Mouse (Mus musculus): ENCODE results near the gene 1700001K19Rik.
"Not testable (repeated sequence)": the region's sequence is repeated elsewhere in the genome, so short reads cannot be mapped to it uniquely, and the experiment has no call there.

1700001K19Rik gene

DNA sequence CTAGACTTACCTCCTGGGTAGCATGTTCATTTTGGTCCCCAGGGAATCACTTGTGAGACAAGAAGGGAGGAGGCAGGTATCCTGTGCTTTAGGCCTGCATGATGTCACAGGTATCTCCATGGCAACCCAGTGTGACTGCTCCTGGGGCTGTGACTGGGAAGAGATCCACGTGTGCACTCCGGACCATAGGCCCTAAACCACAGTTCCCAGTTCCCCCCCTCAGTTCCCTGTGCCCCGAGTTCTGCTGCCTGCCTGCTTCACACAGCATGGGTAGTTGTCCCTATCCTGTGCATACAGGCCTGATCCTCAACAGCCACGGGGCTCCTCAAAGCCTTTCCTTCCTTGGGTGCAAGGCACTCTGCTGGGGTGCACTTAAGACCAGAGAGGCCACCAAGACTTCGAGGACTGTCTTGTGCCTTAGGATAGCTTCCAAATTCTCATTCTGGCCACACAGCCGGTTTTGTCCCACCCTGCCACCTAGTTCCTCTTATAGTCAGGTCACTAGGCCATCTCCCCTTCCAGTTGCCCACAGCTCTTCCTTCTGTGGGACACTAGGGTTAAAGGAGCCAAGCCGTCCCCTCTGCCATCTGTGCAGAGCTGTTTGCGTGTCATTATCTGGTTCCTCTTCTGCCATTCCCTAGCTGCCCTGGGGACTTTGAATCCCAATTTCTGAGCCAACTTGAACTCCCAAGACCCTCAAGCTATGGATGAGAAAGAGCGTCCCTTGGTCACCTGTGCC lies at the start of gene 1700001K19Rik:
Gene 1700001K19Rik (minus strand): TSS at position 59 of the 739 bp plus-strand sequence.
- no peak for DNase-seq (ENCODE audit: low read depth, low spot score)

DNA sequence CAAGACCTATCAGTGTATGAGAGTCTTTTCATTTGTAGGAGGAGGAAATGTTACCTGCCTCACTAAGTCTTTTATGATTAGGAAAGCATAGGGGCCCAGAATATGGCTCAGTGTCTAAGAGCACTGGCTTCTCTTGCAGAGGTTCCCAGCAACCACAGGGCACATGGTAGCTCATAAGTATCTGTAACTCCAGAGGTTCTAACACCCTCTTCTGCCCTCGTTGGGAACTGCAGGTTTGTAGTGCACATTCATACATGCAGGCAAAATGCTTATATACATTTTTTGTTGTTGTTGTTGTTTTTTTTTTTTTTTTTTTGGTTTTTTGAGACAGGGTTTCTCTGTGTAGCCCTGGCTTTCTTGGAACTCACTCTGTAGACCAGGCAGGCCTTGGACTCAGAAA lies 44.0 kb upstream of the 1700001K19Rik start:
- no peak for DNase-seq (ENCODE audit: low read depth, low spot score)

DNA sequence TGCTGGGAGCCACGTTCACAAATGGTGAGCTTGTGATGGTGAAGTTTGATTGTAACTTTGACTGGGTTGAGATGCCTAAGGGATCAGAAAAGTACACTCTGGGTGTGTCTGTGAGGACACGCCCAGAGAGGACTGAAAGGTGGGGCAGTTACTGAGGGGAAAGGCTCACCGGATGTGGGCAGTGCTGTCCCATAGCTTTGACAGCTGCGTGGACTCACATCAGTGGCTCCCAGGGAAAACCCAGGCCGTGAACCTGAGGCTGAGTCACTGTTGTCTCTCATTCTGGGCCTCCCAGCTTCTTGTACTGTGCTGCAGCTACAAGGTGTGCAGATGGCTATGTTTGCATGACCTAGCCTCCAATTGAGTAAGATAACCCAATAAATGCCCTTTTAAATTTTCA lies 43.1 kb upstream of the 1700001K19Rik start:
- DNase-seq (ENCODE audit: low read depth, low spot score): no peak

DNA sequence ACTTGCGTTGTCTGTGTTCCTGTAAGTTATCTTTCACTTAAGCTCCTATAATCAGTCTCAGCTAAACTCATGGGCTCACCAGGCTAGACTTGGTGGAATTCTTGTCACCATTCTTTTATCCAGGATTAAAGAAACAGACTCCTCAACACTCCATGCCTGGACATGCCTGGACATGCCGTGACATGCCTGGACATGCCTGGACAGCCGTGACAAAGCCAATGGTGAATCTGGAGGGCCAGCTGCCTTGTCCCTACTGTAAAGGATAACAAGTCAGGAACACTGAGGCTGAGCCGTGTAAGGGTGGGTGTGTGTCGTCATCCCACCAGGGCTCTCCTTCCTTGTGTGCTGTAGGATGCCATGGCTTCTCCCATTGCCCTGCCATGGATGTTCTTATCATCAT lies 42.6 kb upstream of the 1700001K19Rik start:
- no peak for DNase-seq (ENCODE audit: low read depth, low spot score)

DNA sequence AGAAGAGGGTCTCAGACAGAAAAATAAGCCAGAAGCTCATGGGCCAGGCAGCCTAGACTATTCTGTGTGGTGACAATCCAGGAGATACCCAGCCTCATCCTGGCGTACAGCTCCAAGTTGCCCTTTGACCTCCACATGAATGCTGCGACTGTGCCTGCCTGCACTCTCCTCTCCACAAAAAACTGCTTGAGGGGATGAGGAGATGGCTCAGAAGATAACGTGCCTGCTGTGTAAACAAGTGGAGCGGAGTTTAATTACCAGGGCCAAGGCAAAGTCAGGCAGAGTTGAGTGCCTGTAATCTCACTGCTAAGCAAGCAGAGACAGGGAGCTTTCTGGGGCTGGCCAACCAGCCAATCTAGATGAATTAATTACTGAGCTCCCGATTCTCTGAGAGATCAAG lies 33.6 kb upstream of the 1700001K19Rik start:
- no peak for DNase-seq (ENCODE audit: low read depth, low spot score)

DNA sequence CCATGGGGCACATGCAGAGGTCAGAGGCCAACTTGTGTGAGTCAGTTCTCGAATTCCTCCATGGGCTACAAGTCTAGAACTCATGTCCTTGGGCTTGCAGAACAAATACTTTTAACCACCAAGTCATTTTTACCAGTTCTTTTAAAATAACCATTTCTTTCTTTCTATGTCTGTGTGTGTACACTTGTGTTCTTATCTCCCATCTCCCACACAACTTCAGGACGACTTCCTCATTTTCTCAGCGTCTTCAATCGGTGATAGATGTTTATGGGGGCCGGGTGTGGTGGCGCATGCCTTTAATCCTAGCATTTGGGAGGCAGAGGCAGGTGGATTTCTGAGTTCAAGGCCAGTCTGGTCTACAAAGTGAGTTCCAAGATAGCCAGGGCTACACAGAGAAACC lies 31.8 kb upstream of the 1700001K19Rik start:
- DNase-seq (ENCODE audit: low read depth, low spot score): no peak

DNA sequence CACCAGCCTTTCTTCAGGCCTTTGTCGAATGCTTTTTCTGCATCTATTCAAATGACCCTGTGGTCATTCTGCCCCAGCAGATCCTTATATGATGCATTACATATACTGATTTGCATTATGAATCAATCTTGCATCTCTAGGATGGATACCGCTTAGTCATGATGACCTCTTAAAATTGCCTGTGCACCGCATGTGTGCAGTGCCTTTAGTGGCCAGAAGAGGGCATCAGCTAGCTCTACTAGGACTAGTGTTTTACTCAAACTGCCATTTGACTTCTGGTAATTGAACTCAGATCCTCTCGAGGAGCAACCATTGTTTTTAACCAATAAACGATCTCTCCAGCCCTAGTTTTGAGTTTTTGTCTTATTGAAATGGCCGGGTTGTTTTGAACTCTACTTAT lies 31.4 kb upstream of the 1700001K19Rik start:
- no peak for DNase-seq (ENCODE audit: low read depth, low spot score)

DNA sequence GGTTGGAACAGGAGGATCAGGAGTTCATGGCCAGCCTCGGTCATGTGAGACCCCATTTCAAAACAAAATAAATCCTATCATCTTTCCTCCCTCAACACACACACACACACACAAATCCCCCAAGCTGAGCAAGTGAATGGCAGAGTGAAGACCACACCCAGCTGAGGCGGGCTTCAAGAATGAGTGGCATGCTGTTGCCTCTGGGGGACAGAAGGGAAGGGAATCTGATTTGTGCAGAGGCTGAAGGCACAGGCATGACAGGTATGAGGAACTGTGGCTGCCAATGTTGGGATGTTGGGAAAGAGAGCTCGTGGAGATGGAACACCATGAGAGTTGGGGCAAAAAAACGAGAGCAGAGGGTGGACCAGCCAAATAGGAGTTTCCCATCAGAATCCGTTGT lies 28.9 kb upstream of the 1700001K19Rik start:
- no peak for DNase-seq (ENCODE audit: low read depth, low spot score)

DNA sequence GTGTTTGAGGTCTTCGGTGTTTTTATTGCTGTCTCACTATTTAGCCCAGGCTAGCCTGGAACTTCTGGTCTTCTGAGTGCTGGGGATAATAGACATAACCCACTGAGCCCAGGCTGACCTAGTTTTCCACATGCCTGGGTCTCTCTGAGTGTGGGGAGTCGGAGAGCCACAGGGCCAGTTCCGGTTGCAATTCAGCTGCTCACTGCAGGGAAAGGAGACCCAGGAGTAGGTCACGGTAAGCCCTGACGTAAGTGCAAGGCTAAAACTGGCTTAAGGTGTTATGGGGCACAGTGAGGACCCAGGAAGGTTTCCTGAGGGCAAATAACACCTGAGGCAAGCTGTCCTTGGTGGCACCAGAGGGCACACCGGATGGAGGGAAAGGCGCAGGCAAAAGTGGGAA lies 25.0 kb upstream of the 1700001K19Rik start:
- DNase-seq (ENCODE audit: low read depth, low spot score): no peak

DNA sequence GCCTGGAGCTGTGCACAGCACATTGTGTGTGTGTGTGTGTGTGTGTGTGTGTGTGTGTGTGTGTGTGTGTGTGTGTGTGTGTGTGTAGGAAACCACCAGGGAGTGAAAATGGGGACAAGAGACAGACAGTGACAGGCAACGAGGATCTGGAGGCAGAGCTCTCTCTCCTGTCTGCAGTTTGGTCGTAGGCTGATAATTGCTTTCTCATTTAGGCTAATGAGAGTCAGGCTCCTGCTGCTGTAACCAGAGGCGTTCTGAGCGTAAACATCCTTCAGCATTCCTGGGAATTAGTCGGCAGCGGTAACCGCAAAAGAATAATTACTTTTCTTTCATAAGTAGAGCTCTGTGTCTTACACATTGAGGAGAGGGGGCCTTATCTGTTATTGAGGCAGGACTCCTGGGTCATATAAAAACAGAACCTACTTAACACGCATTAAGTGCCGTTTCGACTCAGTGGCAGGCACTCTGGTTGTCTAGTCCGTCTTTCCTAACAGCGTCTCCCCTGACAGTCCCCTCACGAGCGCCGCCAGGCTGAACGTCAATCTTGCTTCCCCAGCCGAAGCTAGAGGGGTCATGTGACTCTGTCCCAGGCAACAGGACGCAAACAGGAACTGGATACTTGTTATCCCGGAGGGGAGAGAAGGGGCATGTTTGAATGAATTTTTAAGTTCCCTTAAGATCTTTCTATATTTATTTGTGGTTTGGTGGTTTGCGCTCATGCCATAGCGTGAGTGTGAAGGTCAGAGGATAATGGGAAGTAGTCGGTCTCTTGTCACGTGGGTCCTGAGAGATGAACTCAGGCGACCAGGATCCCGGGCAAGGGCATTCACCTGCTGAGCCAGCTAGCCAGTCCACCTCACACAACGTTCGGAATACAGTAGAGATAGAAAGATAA lies 24.2 kb upstream of the 1700001K19Rik start:
- no peak for DNase-seq (ENCODE audit: low read depth, low spot score)

DNA sequence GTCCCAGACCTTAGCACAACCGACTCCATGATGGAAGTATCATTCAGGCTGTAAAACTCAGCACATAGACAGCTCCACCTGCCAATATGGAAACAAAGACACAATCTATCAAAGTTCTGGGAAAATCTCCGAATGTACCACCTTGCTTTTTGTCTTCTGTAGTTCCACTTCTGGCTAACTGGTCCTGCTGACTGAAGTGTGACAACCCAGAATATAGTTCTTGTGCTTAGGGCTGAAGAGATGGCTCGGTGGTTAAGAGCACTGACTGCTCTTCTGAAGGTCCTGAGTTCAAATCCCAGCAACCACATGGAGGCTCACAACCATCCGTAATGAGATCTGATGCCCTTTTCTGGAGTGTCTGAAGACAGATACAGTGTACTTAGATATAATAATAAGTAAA lies 23.0 kb upstream of the 1700001K19Rik start:
- DNase-seq (ENCODE audit: low read depth, low spot score): not testable (repeated sequence)

DNA sequence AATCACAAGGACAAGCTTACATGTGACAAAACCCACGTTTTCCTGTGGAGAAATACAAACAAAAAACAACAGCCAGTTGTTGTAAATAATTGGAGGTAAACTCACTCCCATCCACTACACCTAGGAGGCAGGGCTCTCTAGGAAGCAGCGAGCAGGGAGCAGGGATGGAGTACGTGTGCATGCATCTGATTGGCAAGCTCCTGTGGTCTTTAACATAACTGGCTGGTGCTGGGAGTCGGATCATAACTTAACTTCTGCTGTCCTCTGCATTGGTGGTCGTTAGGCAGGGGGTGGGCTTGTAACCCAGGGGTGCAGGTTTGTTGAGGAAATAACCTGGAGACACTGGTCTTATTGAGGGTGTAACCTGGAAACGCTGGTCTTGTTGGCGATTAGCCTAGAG lies 21.3 kb upstream of the 1700001K19Rik start:
- DNase-seq (ENCODE audit: low read depth, low spot score): no peak

DNA sequence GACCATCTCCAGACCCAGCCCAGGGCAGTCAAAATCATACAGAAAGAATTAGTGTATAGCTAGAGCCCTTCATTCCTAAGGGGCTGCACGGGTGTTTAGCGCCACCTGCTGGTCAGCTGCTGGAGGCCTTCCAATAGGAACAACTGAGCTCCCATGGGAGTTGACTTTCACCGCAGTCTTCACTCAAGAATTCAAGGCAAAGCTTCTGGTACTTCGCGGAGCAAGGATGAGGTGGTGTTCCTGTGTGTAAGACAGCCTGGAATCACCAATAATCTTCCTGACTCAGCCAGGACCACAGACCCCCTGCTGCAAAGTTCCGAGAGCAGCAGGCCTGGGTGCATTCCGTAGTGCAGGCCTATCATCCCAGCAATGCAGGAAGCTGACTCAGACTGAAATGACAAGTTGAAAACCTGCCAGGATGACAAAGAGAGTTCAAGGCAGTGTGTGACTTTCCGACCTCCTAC lies 20.6 kb upstream of the 1700001K19Rik start:
- DNase-seq (ENCODE audit: low read depth, low spot score): peak; percentile 83

DNA sequence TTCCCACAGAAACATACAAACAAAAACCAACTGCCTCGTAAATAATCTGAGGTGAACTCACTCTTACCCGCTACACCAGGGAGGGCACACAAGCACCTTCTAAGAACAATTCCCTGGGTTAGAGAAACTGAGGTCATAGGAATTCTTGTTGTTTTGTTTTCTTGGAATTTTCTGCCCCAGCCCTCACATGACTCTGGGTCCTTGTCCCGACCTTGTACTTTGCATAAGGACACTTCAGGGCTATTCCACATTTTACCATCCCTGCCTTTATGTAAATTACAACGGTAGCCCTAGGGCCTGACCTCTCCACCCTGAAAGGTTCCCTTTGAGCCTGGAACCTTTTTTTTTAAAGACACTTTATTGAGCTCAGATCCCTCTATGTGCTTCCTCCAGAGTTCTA lies 20.1 kb upstream of the 1700001K19Rik start, which contains the start of gene Hsp90aa1:
Gene Hsp90aa1 (minus strand): TSS at position 173 of the 400 bp plus-strand sequence.
- DNase-seq (ENCODE audit: low read depth, low spot score): no peak

DNA sequence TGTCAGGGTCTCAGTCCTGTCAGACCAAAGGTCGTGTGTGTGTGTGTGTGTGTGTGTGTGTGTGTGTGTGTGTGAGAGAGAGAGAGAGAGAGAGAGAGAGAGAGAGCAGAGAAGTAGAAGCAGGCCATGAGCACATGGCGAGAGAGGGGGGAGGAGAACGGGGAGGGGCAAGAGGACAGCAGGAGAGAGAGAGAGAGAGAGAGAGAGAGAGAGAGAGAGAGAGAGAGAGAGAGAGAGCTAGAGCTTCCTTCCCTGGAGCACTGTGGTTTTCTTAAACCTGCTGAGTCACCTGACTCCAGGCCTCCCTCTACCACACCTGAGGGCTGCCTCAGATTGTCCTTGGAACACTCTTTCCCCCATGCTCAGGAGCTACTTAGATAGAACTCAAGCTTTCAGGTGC lies 18.9 kb upstream of the 1700001K19Rik start:
- DNase-seq (ENCODE audit: low read depth, low spot score): not testable (repeated sequence)

DNA sequence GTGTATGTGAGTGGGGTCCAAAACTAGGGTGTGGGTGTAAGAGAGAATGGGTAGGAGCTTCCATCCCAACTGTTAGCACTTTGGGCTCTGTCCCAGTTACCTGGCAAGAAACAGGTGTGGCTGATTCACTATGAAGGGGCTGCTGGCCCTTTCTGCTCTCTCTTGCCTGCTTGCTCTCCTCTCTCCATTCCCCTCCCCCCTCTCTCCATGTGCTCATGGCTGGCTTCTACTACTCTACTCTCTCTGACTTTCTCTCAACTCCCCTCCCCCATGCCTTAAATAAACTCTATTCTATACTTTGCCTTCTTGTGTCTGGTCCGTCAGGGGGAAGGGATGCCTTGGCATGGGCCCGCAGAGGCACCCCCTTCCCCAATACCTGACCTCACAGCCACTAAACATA lies 18.3 kb upstream of the 1700001K19Rik start:
- no peak for DNase-seq (ENCODE audit: low read depth, low spot score)

DNA sequence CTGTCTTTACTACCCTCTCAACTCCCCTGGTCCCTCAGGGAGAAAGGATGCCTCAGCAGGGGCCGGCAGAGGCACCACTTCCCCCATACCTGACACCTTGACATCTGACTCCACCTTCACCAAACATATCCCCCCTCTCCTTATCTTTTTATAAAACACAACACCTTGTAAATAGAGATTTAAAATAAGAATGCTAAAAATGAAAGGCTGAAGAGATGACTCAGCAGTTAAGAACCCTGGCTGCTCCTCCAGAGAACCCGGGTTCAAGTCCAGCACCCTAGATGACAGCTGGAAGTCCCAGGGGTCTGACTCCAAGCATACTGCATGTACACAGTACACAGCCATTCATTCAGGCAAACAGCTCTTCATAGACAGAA lies 16.7 kb upstream of the 1700001K19Rik start:
- no peak for DNase-seq (ENCODE audit: low read depth, low spot score)

DNA sequence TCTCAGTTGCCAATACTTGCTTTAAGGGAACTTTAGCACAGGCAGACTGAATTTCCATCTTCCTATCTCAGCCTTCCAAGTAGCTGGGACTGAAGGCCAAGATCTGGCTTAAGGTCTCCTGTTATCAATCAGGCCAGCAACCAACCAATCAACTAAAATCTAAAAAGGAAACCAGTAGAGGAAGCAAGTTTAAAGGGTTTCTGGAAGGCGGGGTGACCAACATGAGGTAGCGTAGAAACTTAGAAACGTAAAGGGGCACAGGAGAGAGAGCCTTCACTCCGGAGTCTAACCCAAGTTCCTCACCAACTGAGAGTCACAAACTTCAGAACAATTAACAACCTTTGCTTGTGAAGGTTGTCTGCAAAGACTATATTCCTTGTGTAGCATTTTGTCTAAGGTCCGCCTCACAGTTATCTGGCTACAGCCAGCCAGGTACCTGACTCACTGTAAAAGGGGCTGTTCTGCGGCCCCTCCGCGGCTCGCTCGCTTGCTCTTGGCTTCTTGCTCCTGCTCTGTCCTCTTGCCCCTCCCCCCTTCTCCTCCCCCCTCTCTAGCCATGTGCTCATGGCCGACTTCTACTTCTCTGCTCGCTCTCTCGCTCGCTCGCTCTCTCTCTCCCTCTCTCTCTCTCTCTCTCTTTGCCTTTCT lies 16.2 kb upstream of the 1700001K19Rik start:
- no peak for DNase-seq (ENCODE audit: low read depth, low spot score)

DNA sequence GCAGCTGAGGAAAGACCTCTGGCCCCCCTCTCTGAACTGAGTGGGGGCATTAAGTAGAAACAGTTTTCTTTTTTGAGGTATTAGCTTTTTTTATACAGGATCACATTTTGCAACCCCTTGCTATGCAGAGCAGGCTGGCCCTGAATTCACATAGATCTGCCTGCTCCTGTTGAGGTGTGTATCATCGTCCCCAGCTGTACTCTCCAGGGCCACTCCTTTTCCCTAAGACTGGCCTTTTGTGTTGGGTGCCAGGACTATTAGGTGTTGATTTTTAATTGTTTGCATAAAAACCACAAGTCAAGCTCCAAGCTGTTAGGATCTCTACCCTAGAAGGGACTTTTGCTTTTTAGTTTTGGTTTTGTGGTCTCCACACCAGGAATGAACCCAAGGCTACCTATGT lies 15.7 kb upstream of the 1700001K19Rik start:
- DNase-seq (ENCODE audit: low read depth, low spot score): no peak

DNA sequence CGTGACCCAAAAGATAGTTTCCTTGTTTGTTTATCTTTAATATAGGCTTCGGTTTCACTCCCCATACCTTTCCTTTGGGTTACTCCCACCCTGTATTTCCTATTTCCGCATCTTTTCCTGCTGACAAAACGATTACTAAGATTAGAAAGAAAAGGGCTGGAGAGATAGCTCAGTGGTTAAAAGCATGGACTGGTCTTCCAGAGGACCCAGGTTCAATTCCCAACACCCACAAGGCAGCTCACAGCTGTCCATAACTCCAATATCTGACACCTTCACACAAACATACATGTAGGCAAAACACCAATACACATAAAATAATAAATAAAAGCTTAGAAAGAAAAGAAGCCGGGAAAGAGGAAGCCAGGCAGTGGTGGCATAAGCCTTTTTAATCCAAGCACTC lies 15.0 kb upstream of the 1700001K19Rik start:
- DNase-seq (ENCODE audit: low read depth, low spot score): no peak

DNA sequence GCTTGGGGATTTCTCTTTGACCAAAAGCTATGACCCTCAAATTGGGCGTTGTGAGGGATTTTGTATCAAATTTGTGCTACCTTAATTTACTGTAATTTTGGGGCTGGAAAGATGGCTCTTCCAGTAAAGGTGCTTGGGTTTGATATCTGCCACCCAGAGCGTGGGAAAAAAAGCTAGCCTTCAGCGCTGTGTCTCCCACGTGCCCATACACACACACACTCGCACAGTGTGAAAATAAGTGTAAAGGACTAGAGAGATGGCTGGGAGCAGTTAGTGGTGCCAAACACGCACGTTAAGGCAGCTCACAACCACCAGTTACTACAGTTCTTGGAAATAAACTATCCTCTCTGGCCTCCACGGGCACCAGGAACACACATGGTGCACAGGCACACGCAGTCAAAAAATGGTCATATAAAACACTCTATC lies 14.6 kb upstream of the 1700001K19Rik start:
- no peak for DNase-seq (ENCODE audit: low read depth, low spot score)
